Mouse (Mus musculus): Measurements from ENCODE around the gene Kif11.

- no peak for TF ChIP-seq CTCF (IDR thresholded peaks at IDR 0.05; ENCODE audit: low read depth, low read length)
- no peak for TF ChIP-seq POLR2A (IDR thresholded peaks at IDR 0.05; ENCODE audit: extremely low read depth, insufficient read depth, low read length)
Observed at GRCm38 (mm10) chr19:37377404-37377990, 1.3 kb downstream of the Kif11 start.

Data from liver, adult 2 months (tissue).